Mouse (Mus musculus): Measurements from ENCODE around the gene Zfp91.

DNA sequence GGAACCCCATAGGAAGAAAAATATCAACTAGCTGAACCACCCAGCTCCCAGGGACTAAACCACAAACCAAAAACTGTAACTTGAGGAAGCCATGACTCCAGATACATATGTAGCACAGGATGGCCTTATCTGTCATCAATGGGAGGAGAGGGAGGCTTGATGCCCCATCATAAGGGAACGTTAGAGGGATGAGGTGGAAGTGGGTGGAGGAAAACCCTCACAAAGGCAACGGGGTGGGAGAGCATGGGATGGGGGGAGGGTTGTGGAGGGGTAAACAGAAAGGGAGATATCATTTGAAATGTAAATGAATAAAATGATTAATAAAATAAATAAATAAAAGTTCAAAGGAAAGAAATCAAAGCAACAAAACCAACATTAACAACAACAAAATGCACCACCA, 75.5 kb downstream of the Zfp91 start:
- TF ChIP-seq GATA1 (IDR thresholded peaks at IDR 0.05; ENCODE audit: low read length) (no peak), TAL1 (IDR thresholded peaks at IDR 0.05; ENCODE audit: low read length) (no peak)

Measured in erythroblast, embryonic 14.5 days (primary cell).